Comparison of ENCODE assay signal across 9 mouse cellular contexts in genomic region chr5:118396004-118396725, GRCm38 (mm10).
A peak's percentile ranks its signal among the peaks of the same experiment; 100 is the strongest.
DNase-seq lines count a peak whose midpoint lies in the region; ATAC-seq lines count a peak whose summit lies in the region.
"Had no signal": no experiment of that assay in that cellular context is flagged by ENCODE, and none has a peak within 500 bp of the region (broad histone marks: within the 10 kb centered on the region; RNA-seq: fewer than 3 reads in every experiment).

No protein-coding gene starts in this region.

- H3K27ac ChIP-seq in liver, embryonic 11.5 days (ENCODE audit: low read depth, low read length): no peak overlapping the region
- no peak overlapping the region for H3K27ac ChIP-seq in limb, embryonic 15.5 days
- no peak overlapping the region for H3K27ac ChIP-seq in stomach, embryonic 15.5 days
- H3K27ac ChIP-seq: liver, embryonic 15.5 days had no signal

- DNase-seq in adrenal gland, postnatal 10 days: peak; percentile 44
- DNase-seq in adrenal gland, adult 18-20 months (ENCODE audit: low spot score in 2 of 2): no peak
- peak; percentile 35 for DNase-seq in liver, embryonic 11.5 days (ENCODE audit: low spot score)
- no peak for DNase-seq in liver
- no peak for DNase-seq in embryo, embryonic 10 days (ENCODE audit: low spot score)

- no peaks in the 10 kb centered on the region for H3K9me3 ChIP-seq in liver, embryonic 11.5 days (ENCODE audit: control insufficient read depth, low read length)
- H3K9me3 ChIP-seq in limb, embryonic 15.5 days: no peaks in the 10 kb centered on the region
- H3K9me3 ChIP-seq in stomach, embryonic 15.5 days: no peaks in the 10 kb centered on the region

- no peak overlapping the region for H3K4me3 ChIP-seq in liver, embryonic 11.5 days (ENCODE audit: low read depth, low read length)
- H3K4me3 ChIP-seq in limb, embryonic 15.5 days: peak overlapping the region; percentile 14; the same call in 1 of the 2 replicates
- 0 out of 2 replicates have a peak overlapping the region, but pooled peaks have one; percentile 1 for H3K4me3 ChIP-seq in stomach, embryonic 15.5 days (replicated peaks)
- H3K4me3 ChIP-seq: liver, embryonic 15.5 days had no signal

- no peaks in the 10 kb centered on the region for H3K36me3 ChIP-seq in liver, embryonic 11.5 days (ENCODE audit: control insufficient read depth, insufficient read depth, low read length)
- no peaks in the 10 kb centered on the region for H3K36me3 ChIP-seq in limb, embryonic 15.5 days
- no peaks in the 10 kb centered on the region for H3K36me3 ChIP-seq in stomach, embryonic 15.5 days
- H3K36me3 ChIP-seq: liver, embryonic 15.5 days had no signal

- H3K9ac ChIP-seq in liver, embryonic 11.5 days (ENCODE audit: low read depth, low read length): no peak overlapping the region
- H3K9ac ChIP-seq in limb, embryonic 15.5 days: no peak overlapping the region
- H3K9ac ChIP-seq in stomach, embryonic 15.5 days: no peak overlapping the region
- H3K9ac ChIP-seq: liver, embryonic 15.5 days had no signal

- no peak for ATAC-seq in liver, embryonic 11.5 days (replicated peaks; ENCODE audit: low FRiP score)
- ATAC-seq in granulocyte monocyte progenitor cell, adult 5-6 weeks (replicated peaks; ENCODE audit: poor library complexity, severe bottlenecking): peak; percentile 93
- 0 out of 2 replicates have a peak, but pooled peaks have one; percentile 9 for ATAC-seq in limb, embryonic 15.5 days (ENCODE audit: insufficient number of reproducible peaks, low FRiP score, low TSS enrichment, low read depth)
- ATAC-seq in stomach, embryonic 15.5 days (ENCODE audit: insufficient read depth, low FRiP score, low read depth): no peak

- 13% methylated on average over 28 of the region's 28 CpGs for WGBS in liver, embryonic 11.5 days
- WGBS in limb, embryonic 15.5 days: 8% methylated on average over 28 of the region's 28 CpGs
- WGBS in stomach, embryonic 15.5 days: 12% methylated on average over 28 of the region's 28 CpGs

- H3K4me1 ChIP-seq in liver, embryonic 11.5 days (replicated peaks; ENCODE audit: control insufficient read depth, insufficient read depth, low read length): no peaks in the 10 kb centered on the region
- peaks cover 17% of the 10 kb centered on the region for H3K4me1 ChIP-seq in limb, embryonic 15.5 days
- H3K4me1 ChIP-seq in stomach, embryonic 15.5 days: peaks cover 6% of the 10 kb centered on the region; the same call in 1 of the 2 replicates

- H3K27me3 ChIP-seq in liver, embryonic 11.5 days (replicated peaks; ENCODE audit: control insufficient read depth, insufficient read depth, low read length): peaks cover 31% of the 10 kb centered on the region
- H3K27me3 ChIP-seq in limb, embryonic 15.5 days: no peaks in the 10 kb centered on the region
- H3K27me3 ChIP-seq in stomach, embryonic 15.5 days (replicated peaks): 0 out of 2 replicates have a peak, but pooled peaks cover 9% of the 10 kb centered on the region

- peak overlapping the region; percentile 18; the same call in 1 of the 2 replicates for H3K4me2 ChIP-seq in liver, embryonic 11.5 days
- H3K4me2 ChIP-seq in limb, embryonic 15.5 days: peak overlapping the region; percentile 42
- H3K4me2 ChIP-seq in stomach, embryonic 15.5 days: peak overlapping the region; percentile 26
- H3K4me2 ChIP-seq: liver, embryonic 15.5 days had no signal

Comparison
In these comparisons a context has a peak if more than half of its experiments do, and no peak if none do; other contexts are left out.
1. DNase-seq: peak in adrenal gland, postnatal 10 days (single experiment) and liver, embryonic 11.5 days (single experiment); none in adrenal gland, adult 18-20 months (0 of 2), liver (single experiment) and embryo, embryonic 10 days (single experiment).
2. ATAC-seq: peak in granulocyte monocyte progenitor cell, adult 5-6 weeks (single experiment) and limb, embryonic 15.5 days (single experiment); none in liver, embryonic 11.5 days (single experiment) and stomach, embryonic 15.5 days (single experiment).
3. Peak in every context shown above with its lines, with median percentiles within 50 percentile points of each other: H3K4me2 ChIP-seq.